Mouse (Mus musculus) midbrain, postnatal 0 days (tissue): ENCODE data around the gene Ankfn1. TPM values are rescaled to one million over a fixed set of nuclear protein-coding genes. Genes with fewer than 3 reads are reported as not detected.

Experiments used
- ATAC-seq: fragments of 200-750 bp; cut with Nextera tagmentation; 2 replicates; pipeline ENCODE4 v1.8.0; 2017; ENCODE audit warnings: moderate number of reproducible peaks, mild to moderate bottlenecking, moderate TSS enrichment, moderate library complexity; ENCODE audit not compliant: low FRiP score
- DNase-seq: peaks from one replicate; pipeline ENCODE4 v3.0.0-alpha.2; 2015; ENCODE audit warnings: low spot score
- H3K27ac ChIP-seq: fragments of 300-500 bp; sonication (generic); 2 replicates; pipeline ENCODE4 v1.5.1; 2014; ENCODE audit warnings: low read depth, mild to moderate bottlenecking, low read length, mixed read lengths
- H3K27me3 ChIP-seq: fragments of 300-500 bp; sonication (generic); 2 replicates; pipeline ENCODE4 v1.6.1; 2014; ENCODE audit warnings: low read length, control low read depth, mixed read lengths; ENCODE audit not compliant: insufficient read depth
- H3K36me3 ChIP-seq: fragments of 300-500 bp; sonication (generic); 2 replicates; pipeline ENCODE4 v1.6.1; 2014; ENCODE audit warnings: low read length, control low read depth, mixed read lengths; ENCODE audit not compliant: insufficient read depth
- H3K4me1 ChIP-seq: fragments of 300-500 bp; sonication (generic); 2 replicates; pipeline ENCODE4 v1.6.1; 2014; ENCODE audit warnings: mild to moderate bottlenecking, control low read depth, antibody characterized with exemption, low read length, mixed read lengths; ENCODE audit not compliant: insufficient read depth
- H3K4me2 ChIP-seq: fragments of 300-500 bp; sonication (generic); 2 replicates; pipeline ENCODE4 v1.6.1; 2014; ENCODE audit warnings: low read depth, mild to moderate bottlenecking, low read length, mixed read lengths; ENCODE audit not compliant: poor library complexity, severe bottlenecking
- H3K4me3 ChIP-seq: fragments of 300-500 bp; sonication (generic); 2 replicates; pipeline ENCODE4 v1.5.1; 2014; ENCODE audit warnings: low read depth, mild to moderate bottlenecking, low read length, moderate library complexity
- H3K9ac ChIP-seq: fragments of 300-500 bp; sonication (generic); replicated peaks from 2 replicates; pipeline ENCODE4 v1.6.1; 2014; ENCODE audit warnings: mild to moderate bottlenecking, low read length, moderate library complexity, mixed read lengths; ENCODE audit not compliant: poor library complexity, severe bottlenecking
- H3K9me3 ChIP-seq: fragments of 300-500 bp; sonication (generic); 2 replicates; pipeline ENCODE4 v1.6.1; 2016; ENCODE audit warnings: low read length, control low read depth
- CTCF ChIP-seq: IDR thresholded peaks from 2 replicates; pipeline ENCODE4 v1.5.1; 2016; ENCODE audit warnings: antibody characterized with exemption, mild to moderate bottlenecking
- WGBS: fragments of 180-500 bp; shearing (Covaris S2); extraction: QIAGEN DNeasy Blood & Tissue Kit; methylation state at CpG from one replicate; pipeline ENCODE4 v1.1.7; 2014; 5-methylcytosine and 5-hydroxymethylcytosine counted together
- polyA plus RNA-seq: library from polyadenylated mRNA; unstranded; fragments of >200 nt; fragmentation: Nextera tagmentation; extraction: Ambion mirVana; gene quantifications from 2 replicates; pipeline ENCODE4 v1.2.1, GENCODE M21; 2015
- total RNA-seq: library from RNA; depleted of rRNA; stranded (reverse); fragments of >200 nt; gene quantifications from 2 replicates; pipeline ENCODE4 v1.2.3, GENCODE M21; 2014; rRNA removed

The Ankfn1 gene
- total RNA-seq = 25.4 and 32.0 TPM in 2 replicates
- polyA plus RNA-seq = 6.1 and 7.5 TPM in 2 replicates

DNA sequence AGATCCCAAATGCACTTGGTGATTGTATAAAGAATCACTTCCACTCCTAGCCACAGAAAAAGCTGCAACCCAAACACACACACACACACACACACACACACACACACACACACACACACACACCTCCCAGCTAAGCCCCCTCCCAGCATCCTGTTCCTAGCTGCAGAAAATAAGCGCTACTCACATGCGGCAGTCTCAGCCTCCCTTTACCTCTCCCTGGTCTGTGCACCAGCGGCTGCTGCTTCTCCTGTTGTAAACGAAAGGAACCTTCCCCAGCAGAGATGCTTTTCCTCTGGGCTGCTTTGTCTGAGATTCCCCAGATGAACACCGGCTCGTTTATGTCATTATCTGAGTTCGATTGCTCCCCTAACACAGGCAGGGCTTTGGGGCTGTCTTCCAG lies at the start of gene Ankfn1:
Ankfn1 (minus strand) TSS at position 223 of the 400 bp plus-strand sequence.
- WGBS = 45% methylated on average over 7 of the region's 7 CpGs
- no peak for TF ChIP-seq CTCF
- Histone ChIP-seq H3K9ac (peak within 1 kb of the TSS; percentile 42), H3K27ac (no peak within 1 kb of the TSS), H3K27me3 (no peaks in the 10 kb centered on the region), H3K9me3 (no peaks in the 10 kb centered on the region), H3K4me1 (no peaks in the 10 kb centered on the region), H3K4me3 (no peak within 1 kb of the TSS), H3K4me2 (peak within 1 kb of the TSS; percentile 24), H3K36me3 (no peaks in the 10 kb centered on the region)
- DNase-seq (no peak), ATAC-seq (no peak)

- H3K36me3 ChIP-seq = no peaks in the 10 kb centered on the region
- no peak overlapping the region for H3K9ac ChIP-seq
- no peaks in the 10 kb centered on the region for H3K4me1 ChIP-seq
- no peaks in the 10 kb centered on the region for H3K9me3 ChIP-seq
- TF ChIP-seq CTCF = no peak
- no peak overlapping the region for H3K4me3 ChIP-seq
- H3K4me2 ChIP-seq = no peak overlapping the region
- H3K27me3 ChIP-seq = no peaks in the 10 kb centered on the region
- ATAC-seq = no peak
- H3K27ac ChIP-seq = no peak overlapping the region
- WGBS = 80% methylated on average over 8 of the region's 8 CpGs
- DNase-seq = no peak
Measured at GRCm38 (mm10) chr11:89823661-89824446, 46.4 kb upstream of the Ankfn1 start.

DNA sequence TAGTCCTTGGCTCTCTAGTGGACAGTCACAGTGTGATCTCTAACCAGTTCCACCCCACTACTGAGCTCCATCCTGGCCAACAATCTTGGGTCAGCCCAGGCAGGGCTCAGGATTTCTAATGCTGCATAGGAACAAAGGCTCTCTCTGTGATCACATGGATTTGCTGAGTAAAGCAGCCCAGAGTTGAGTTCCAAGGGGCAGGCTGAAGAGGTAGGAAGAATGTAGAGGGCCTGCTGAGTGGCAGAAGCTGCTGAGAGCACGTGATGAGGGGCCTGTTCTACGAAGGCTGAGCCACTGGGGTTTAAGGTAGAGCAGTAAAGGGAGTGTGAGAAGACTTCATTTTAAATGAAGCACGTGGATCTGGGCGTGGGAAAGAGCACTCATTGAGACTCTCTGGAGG lies 41.1 kb upstream of the Ankfn1 start:
- no peak for TF ChIP-seq CTCF
- Histone ChIP-seq H3K27me3 (no peaks in the 10 kb centered on the region), H3K36me3 (no peaks in the 10 kb centered on the region), H3K4me3 (no peak overlapping the region), H3K4me2 (no peak overlapping the region), H3K4me1 (no peaks in the 10 kb centered on the region), H3K9ac (no peak overlapping the region), H3K27ac (no peak overlapping the region), H3K9me3 (no peaks in the 10 kb centered on the region)
- DNase-seq (no peak), ATAC-seq (no peak)
- WGBS = 21% methylated on average over 4 of the region's 4 CpGs

DNA sequence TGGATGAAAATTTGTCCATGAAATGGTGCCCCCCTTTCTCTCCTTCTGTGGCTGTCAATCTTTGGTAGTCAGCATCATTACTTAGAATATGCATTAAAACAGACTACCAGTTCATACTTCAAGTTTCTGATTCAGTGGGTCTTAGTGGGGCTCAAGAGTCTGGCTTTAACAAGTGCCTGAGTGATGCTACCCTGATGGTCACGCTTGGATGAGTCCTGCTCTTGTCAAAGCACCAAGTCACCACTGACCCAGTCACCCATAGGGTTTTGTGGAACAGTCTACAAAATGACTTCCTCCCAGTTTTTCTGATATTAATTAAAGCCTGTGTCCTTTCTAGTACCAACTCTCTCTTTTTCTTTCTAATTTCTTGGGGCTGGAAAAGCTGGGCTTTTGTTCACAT lies 34.0 kb upstream of the Ankfn1 start:
- no peak overlapping the region for H3K9ac ChIP-seq
- TF ChIP-seq CTCF = no peak
- no peaks in the 10 kb centered on the region for H3K36me3 ChIP-seq
- no peaks in the 10 kb centered on the region for H3K9me3 ChIP-seq
- H3K4me2 ChIP-seq = no peak overlapping the region
- H3K4me1 ChIP-seq = no peaks in the 10 kb centered on the region
- no peak overlapping the region for H3K27ac ChIP-seq
- no peaks in the 10 kb centered on the region for H3K27me3 ChIP-seq
- DNase-seq = no peak
- H3K4me3 ChIP-seq = no peak overlapping the region
- no peak for ATAC-seq
- WGBS = 93% methylated on average over 1 of the region's 1 CpGs

DNA sequence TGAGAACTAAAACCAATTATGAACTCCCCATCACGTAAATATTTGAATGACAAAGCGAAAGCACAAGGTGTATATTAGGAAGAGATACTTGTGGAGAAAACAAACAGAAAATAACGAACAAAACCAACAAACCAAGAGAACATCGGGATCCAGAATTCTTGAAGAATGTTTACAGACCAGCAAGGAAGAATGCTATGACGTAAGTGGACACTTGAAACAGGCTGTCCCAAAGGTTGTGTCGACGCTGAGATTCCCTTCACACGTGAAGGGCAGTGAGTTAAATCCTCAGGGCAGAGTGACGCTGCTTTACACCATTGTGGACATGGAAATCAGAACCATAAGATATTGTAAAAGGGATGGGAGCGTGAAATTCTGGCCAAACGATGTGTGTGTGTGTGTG lies 30.5 kb upstream of the Ankfn1 start:
- no peak for TF ChIP-seq CTCF
- WGBS = 73% methylated on average over 11 of the region's 11 CpGs
- H3K4me2 ChIP-seq = no peak overlapping the region
- no peak overlapping the region for H3K9ac ChIP-seq
- H3K27ac ChIP-seq = no peak overlapping the region
- H3K36me3 ChIP-seq = no peaks in the 10 kb centered on the region
- peaks cover 14% of the 10 kb centered on the region; the same call in 1 of the 2 replicates for H3K4me1 ChIP-seq
- ATAC-seq = no peak
- H3K27me3 ChIP-seq = no peaks in the 10 kb centered on the region
- DNase-seq = no peak
- H3K4me3 ChIP-seq = no peak overlapping the region
- no peaks in the 10 kb centered on the region for H3K9me3 ChIP-seq

DNA sequence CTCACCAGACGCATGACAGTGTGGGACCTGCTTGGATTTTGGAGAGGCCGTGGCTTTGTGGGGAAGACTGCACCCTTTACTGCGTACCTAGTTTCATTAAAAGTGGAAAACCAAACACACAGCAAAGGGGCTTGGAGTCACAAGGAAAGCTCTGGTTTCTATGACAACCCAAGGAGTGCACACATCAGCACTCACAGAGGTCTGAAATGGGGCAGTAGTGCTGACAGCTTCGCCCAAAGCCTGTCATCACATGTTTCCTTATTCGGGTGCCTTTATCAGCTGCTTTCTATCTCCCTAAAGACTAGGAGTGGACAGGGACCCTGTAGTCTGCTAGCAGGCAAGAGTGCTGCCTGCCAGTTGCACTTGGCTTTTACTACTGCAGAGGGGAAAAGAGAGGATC lies 27.4 kb upstream of the Ankfn1 start:
- no peak for TF ChIP-seq CTCF
- H3K4me2 ChIP-seq = no peak overlapping the region
- peak; percentile 64 for DNase-seq
- H3K4me1 ChIP-seq = peaks cover 14% of the 10 kb centered on the region; the same call in 1 of the 2 replicates
- no peak overlapping the region for H3K4me3 ChIP-seq
- no peaks in the 10 kb centered on the region for H3K27me3 ChIP-seq
- ATAC-seq = 0 out of 2 replicates have a peak, but pooled peaks have one; percentile 58
- H3K9me3 ChIP-seq = no peaks in the 10 kb centered on the region
- no peak overlapping the region for H3K9ac ChIP-seq
- WGBS = 19% methylated on average over 5 of the region's 5 CpGs
- H3K27ac ChIP-seq = peak overlapping the region; percentile 62
- H3K36me3 ChIP-seq = no peaks in the 10 kb centered on the region
